Mouse (Mus musculus) forebrain, postnatal 0 days (tissue): ENCODE data around the gene Pa2g4. TPM values are rescaled to one million over a fixed set of nuclear protein-coding genes. Genes with fewer than 3 reads are reported as not detected.

Experiments
- ATAC-seq: fragments of 200-750 bp; cut with Nextera tagmentation; 2 replicates; pipeline ENCODE4 v1.8.0; 2017; ENCODE audit warnings: mild to moderate bottlenecking, moderate library complexity
- DNase-seq: peaks from one replicate; pipeline ENCODE4 v3.0.0-alpha.2; 2015
- H3K27ac ChIP-seq: fragments of 300-500 bp; sonication (generic); 2 replicates; pipeline ENCODE4 v1.5.1; 2014; ENCODE audit warnings: low read depth, mild to moderate bottlenecking, antibody characterized with exemption, low read length, moderate library complexity, mixed read lengths
- H3K27me3 ChIP-seq: fragments of 300-500 bp; sonication (generic); 2 replicates; pipeline ENCODE4 v1.6.1; 2014; ENCODE audit warnings: mild to moderate bottlenecking, low read length, mixed read lengths; ENCODE audit not compliant: insufficient read depth
- H3K36me3 ChIP-seq: fragments of 300-500 bp; sonication (generic); 2 replicates; pipeline ENCODE4 v1.6.1; 2014; ENCODE audit warnings: mild to moderate bottlenecking, moderate library complexity; ENCODE audit not compliant: insufficient read depth
- H3K4me1 ChIP-seq: fragments of 300-500 bp; sonication (generic); 2 replicates; pipeline ENCODE4 v1.6.1; 2014; ENCODE audit warnings: antibody characterized with exemption; ENCODE audit not compliant: insufficient read depth
- H3K4me2 ChIP-seq: fragments of 300-500 bp; sonication (generic); 2 replicates; pipeline ENCODE4 v1.6.1; 2014; ENCODE audit warnings: low read depth, mild to moderate bottlenecking, moderate library complexity
- H3K4me3 ChIP-seq: fragments of 300-500 bp; sonication (generic); 2 replicates; pipeline ENCODE4 v1.5.1; 2014; ENCODE audit warnings: low read depth, low read length, mixed read lengths
- H3K9ac ChIP-seq: fragments of 300-500 bp; sonication (generic); 2 replicates; pipeline ENCODE4 v1.6.1; 2014; ENCODE audit warnings: mild to moderate bottlenecking
- H3K9me3 ChIP-seq: fragments of 300-500 bp; sonication (generic); 2 replicates; pipeline ENCODE4 v1.6.1; 2016; ENCODE audit warnings: low read length
- CTCF ChIP-seq: sonication (generic); IDR thresholded peaks from 2 replicates; pipeline ENCODE4 v1.5.1; 2016; ENCODE audit warnings: antibody characterized with exemption, control low read depth, low read depth
- WGBS: fragments of 180-500 bp; shearing (Covaris S2); extraction: QIAGEN DNeasy Blood & Tissue Kit; methylation state at CpG from one replicate; pipeline ENCODE4 v1.1.7; 2014; 5-methylcytosine and 5-hydroxymethylcytosine counted together
- polyA plus RNA-seq: library from polyadenylated mRNA; unstranded; fragments of >200 nt; fragmentation: Nextera tagmentation; extraction: Ambion mirVana; gene quantifications from 2 replicates; pipeline ENCODE4 v1.2.1, GENCODE M21; 2015
- total RNA-seq: library from RNA; depleted of rRNA; stranded (reverse); fragments of >200 nt; gene quantifications from 2 replicates; pipeline ENCODE4 v1.2.3, GENCODE M21; 2014

Gene Pa2g4
- total and polyA plus RNA-seq, 2 experiments from 2014 or later: 122 to 128 TPM

DNA sequence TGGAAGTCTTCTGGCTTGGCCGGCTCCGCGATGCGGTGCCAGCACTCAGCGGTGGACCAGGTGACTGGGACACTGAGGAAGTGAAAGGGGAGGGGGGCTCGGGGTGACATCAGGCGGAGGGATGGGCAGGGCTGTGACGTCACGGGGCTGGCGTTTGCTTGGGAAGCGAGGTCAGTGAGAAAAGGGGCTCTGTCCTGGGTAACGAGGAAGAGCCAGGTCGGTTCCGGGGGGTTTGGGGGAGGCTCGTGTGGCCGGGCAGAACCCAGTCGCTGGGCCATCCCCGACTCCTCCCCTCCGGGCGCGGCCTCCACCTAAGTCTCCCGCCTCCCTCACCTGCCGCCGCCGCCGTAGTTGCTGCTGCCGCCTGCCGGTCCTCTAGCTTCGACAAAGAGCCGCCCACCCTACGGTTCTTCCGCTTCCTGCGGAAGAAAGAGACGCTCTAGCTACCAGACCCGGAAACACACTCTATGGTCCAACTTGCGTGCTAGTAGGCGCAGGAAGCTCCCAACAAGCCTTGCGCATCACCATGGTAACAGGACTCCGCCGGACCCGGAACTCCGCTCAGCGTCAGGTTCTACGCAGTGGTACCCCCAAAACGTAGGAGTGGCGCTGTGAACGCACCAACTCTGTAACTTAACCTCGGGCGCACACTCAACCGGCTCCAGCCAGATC lies 18.3 kb downstream of the Pa2g4 start, which contains the start of gene Zc3h10:
Gene Zc3h10, minus strand, starts transcription at position 414 of the 672 bp plus-strand sequence.
- Histone ChIP-seq H3K27me3 (no peaks in the 10 kb centered on the region), H3K9ac (peak within 1 kb of the TSS; percentile 92), H3K4me1 (peaks cover 7% of the 10 kb centered on the region; the same call in 1 of the 2 replicates), H3K36me3 (peaks cover 31% of the 10 kb centered on the region), H3K4me2 (peak within 1 kb of the TSS; percentile 84), H3K9me3 (no peaks in the 10 kb centered on the region), H3K4me3 (peak within 1 kb of the TSS; percentile 74), H3K27ac (peak within 1 kb of the TSS; percentile 99)
- peak; percentile 92 for ATAC-seq
- WGBS: under 1% methylated on average over 48 of the region's 50 CpGs
- DNase-seq: peak; percentile 97
- TF ChIP-seq CTCF: peak; percentile 73

DNA sequence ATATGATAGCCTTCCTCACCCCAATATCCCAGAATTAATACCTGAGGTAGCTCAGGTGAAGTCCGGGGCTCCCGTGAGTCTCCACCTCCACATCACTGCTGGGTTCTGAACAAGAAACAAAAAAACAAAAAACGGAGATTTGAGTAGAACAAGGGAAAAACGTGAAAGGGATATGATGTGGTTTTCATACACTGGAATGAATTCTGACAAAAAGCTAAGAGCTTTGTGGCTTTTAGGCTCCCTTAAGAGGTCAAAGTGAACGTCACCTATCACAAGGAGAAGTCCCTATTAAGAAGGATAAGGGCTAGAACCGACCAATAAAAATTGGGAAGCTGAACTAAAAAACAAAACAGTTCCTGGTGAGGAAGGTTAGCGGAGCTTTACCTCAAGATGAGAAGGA lies 19.0 kb downstream of the Pa2g4 start:
- DNase-seq (no peak), ATAC-seq (no peak)
- peaks cover 31% of the 10 kb centered on the region for H3K36me3 ChIP-seq
- H3K9me3 ChIP-seq: no peaks in the 10 kb centered on the region
- 22% methylated on average over 7 of the region's 7 CpGs for WGBS
- H3K4me3 ChIP-seq: peak overlapping the region; percentile 74
- peak overlapping the region; percentile 67 for H3K9ac ChIP-seq
- H3K4me1 ChIP-seq: peaks cover 7% of the 10 kb centered on the region; the same call in 1 of the 2 replicates
- peak overlapping the region; percentile 84 for H3K4me2 ChIP-seq
- H3K27ac ChIP-seq: peak overlapping the region; percentile 92
- no peak for TF ChIP-seq CTCF
- no peaks in the 10 kb centered on the region for H3K27me3 ChIP-seq

DNA sequence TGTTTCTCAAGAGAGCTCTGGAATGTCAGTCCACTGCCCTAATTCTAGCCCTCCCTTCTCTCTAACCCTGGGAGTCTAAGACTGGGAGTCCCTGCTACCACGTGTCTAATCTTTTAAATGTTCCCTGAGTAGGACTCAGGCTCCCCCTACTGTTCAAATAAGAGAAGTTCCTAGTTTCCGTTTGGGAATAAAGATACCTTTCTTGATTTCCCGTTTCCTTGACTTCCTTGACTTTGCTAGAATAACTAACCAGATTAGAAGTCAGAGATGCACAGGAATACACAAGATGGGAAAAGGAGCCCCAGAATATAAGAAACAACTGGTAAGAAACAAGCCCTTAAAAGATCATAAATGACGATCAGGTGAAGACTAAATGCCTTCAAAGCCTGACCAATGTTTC lies 19.4 kb downstream of the Pa2g4 start:
- H3K27ac ChIP-seq: peak overlapping the region; percentile 92; the same call in 1 of the 2 replicates
- peak overlapping the region; percentile 74 for H3K4me3 ChIP-seq
- peaks cover 31% of the 10 kb centered on the region for H3K36me3 ChIP-seq
- peak overlapping the region; percentile 84 for H3K4me2 ChIP-seq
- ATAC-seq: no peak
- peaks cover 7% of the 10 kb centered on the region; the same call in 1 of the 2 replicates for H3K4me1 ChIP-seq
- DNase-seq: peak; percentile 66
- TF ChIP-seq CTCF: peak; percentile 79
- WGBS: 12% methylated on average over 4 of the region's 4 CpGs
- H3K27me3 ChIP-seq: no peaks in the 10 kb centered on the region
- no peaks in the 10 kb centered on the region for H3K9me3 ChIP-seq
- peak overlapping the region; percentile 67 for H3K9ac ChIP-seq

DNA sequence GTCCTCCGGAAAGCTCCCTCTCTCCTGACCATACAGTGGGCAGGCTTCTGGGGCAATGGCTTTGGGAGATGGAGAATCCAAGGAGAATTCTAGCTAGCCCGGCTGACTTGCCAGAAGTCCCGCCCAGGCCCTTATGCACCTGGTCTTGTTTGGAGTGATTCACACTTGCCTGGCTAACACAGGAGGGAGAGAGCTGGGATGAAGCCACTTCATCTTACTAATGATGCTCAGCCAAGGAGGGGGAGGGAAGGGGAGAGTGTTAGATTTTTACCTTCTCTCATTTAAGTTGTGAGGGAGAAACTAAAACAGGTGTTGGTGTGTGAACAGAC lies 20.3 kb downstream of the Pa2g4 start:
- H3K27me3 ChIP-seq: no peaks in the 10 kb centered on the region
- no peak overlapping the region for H3K4me3 ChIP-seq
- no peak for DNase-seq
- no peaks in the 10 kb centered on the region for H3K9me3 ChIP-seq
- H3K27ac ChIP-seq: no peak overlapping the region
- H3K4me2 ChIP-seq: no peak overlapping the region
- H3K36me3 ChIP-seq: peaks cover 31% of the 10 kb centered on the region
- H3K4me1 ChIP-seq: peaks cover 7% of the 10 kb centered on the region; the same call in 1 of the 2 replicates
- 84% methylated on average over 3 of the region's 3 CpGs for WGBS
- ATAC-seq: no peak
- H3K9ac ChIP-seq: no peak overlapping the region
- no peak for TF ChIP-seq CTCF

DNA sequence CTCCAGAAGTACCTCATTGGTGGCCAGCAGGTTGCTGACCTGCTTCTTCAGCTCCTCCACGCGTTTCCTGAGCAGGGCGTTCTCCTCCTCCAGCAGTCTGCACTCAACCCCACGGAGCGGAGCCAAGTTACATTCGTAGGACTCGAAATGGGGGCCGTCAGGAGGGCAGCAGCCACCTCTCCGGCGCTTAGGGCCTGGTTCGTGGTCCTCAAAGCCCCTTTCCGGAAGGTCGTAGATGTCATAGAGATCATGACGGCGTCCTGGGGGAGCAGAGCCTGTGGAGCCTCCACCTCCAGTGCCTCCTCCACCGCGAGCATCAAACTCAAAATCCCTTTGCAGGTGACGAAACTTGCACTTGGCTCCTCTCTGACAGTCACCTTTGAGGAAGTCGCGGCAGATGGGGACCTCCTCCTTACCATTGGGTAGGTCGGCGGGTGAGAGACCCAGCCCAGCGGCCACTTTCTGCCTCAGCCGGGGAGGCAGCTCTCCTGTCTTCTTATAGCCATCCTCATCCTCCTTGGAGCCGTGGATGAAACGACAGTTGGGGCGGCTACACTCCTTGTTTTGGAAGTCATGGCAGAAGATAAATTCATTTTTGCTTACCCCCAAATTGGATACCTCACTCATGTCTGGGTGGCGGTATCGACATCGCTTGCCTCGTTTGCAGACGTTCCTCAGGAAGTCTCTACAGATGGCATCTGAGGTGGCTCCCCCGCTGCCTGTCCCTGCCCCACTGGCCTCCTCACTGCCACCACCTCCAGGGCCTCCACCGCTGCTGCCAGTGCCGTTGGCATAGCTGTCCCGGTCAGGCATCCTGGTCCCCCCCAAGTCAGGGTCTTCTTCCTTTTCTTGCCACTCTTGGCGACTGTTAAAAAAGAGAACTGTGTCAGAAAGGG lies 20.9 kb downstream of the Pa2g4 start:
- H3K9ac ChIP-seq: no peak overlapping the region
- no peak overlapping the region for H3K4me3 ChIP-seq
- ATAC-seq: no peak
- no peaks in the 10 kb centered on the region for H3K9me3 ChIP-seq
- 96% methylated on average over 37 of the region's 37 CpGs for WGBS
- H3K36me3 ChIP-seq: peaks cover 31% of the 10 kb centered on the region
- H3K4me1 ChIP-seq: peaks cover 7% of the 10 kb centered on the region; the same call in 1 of the 2 replicates
- H3K27me3 ChIP-seq: no peaks in the 10 kb centered on the region
- H3K27ac ChIP-seq: no peak overlapping the region
- no peak for TF ChIP-seq CTCF
- H3K4me2 ChIP-seq: no peak overlapping the region
- no peak for DNase-seq

DNA sequence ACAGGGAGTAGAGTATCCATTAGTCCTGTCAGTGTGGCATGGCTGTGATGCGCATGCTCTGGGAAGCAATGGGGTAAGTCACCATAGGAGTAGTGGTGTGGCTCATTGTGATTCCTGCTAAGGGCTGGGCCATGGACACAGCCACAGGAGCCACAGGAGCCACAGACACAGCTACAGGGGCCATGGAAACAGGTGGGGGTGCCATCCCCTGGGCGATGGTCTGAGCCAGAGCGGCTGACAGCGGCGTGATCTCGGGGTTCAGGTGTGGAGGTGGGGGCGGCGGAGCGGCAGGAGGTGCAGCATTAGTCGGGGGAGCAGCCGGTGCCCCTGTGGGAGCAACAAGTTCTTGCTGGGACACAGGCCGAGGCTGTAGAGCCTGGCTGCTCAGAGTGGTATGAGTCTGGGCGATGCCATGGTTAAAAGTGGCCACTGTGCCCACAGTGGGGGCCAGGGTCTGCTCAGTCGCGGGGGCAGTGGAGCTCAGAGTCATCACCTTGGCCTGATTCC lies 21.6 kb downstream of the Pa2g4 start:
- ATAC-seq (no peak), DNase-seq (no peak)
- Histone ChIP-seq H3K27me3 (no peaks in the 10 kb centered on the region), H3K4me2 (no peak overlapping the region), H3K9ac (no peak overlapping the region), H3K9me3 (no peaks in the 10 kb centered on the region), H3K36me3 (peaks cover 31% of the 10 kb centered on the region), H3K4me3 (no peak overlapping the region), H3K27ac (no peak overlapping the region), H3K4me1 (peaks cover 7% of the 10 kb centered on the region; the same call in 1 of the 2 replicates)
- WGBS: 97% methylated on average over 15 of the region's 15 CpGs
- TF ChIP-seq CTCF: no peak
